Mouse (Mus musculus) liver, embryonic 13.5 days (tissue): ENCODE measurements around the gene Nrn1l. TPM values are rescaled to one million over a fixed set of nuclear protein-coding genes. Genes with fewer than 3 reads are reported as not detected.

Experiments
- ATAC-seq: fragments of 200-750 bp; cut with Nextera tagmentation; 2 replicates; pipeline ENCODE4 v1.8.0; 2017; ENCODE audit warnings: low read depth, mild to moderate bottlenecking, moderate number of reproducible peaks, moderate library complexity
- DNase-seq: peaks from one replicate; pipeline ENCODE4 v3.0.0; 2022
- H3K27ac ChIP-seq: fragments of 300-500 bp; sonication (generic); 2 replicates; pipeline ENCODE4 v1.5.1; 2015; ENCODE audit warnings: moderate library complexity, mild to moderate bottlenecking, inconsistent platforms
- H3K27me3 ChIP-seq: fragments of 300-500 bp; sonication (generic); 2 replicates; pipeline ENCODE4 v1.6.1; 2015; ENCODE audit warnings: mild to moderate bottlenecking, inconsistent platforms
- H3K36me3 ChIP-seq: fragments of 300-500 bp; sonication (generic); 2 replicates; pipeline ENCODE4 v1.6.1; 2015; ENCODE audit warnings: mild to moderate bottlenecking, inconsistent platforms
- H3K4me1 ChIP-seq: fragments of 300-500 bp; sonication (generic); replicated peaks from 2 replicates; pipeline ENCODE4 v1.6.1; 2015; ENCODE audit warnings: inconsistent platforms
- H3K4me2 ChIP-seq: fragments of 300-500 bp; sonication (generic); 2 replicates; pipeline ENCODE4 v1.6.1; 2015; ENCODE audit warnings: inconsistent platforms, mild to moderate bottlenecking, moderate library complexity
- H3K4me3 ChIP-seq: fragments of 300-500 bp; sonication (generic); replicated peaks from 2 replicates; pipeline ENCODE4 v1.5.1; 2015; ENCODE audit warnings: mild to moderate bottlenecking, inconsistent platforms
- H3K9ac ChIP-seq: fragments of 300-500 bp; sonication (generic); 2 replicates; pipeline ENCODE4 v1.6.1; 2015; ENCODE audit warnings: mild to moderate bottlenecking, inconsistent platforms
- H3K9me3 ChIP-seq: fragments of 300-500 bp; sonication (generic); replicated peaks from 2 replicates; pipeline ENCODE4 v1.6.1; 2016; ENCODE audit warnings: inconsistent platforms
- WGBS: fragments of 180-500 bp; shearing (Covaris S2); methylation state at CpG from one replicate; pipeline ENCODE4 v1.1.7; 2015; ENCODE audit not compliant: insufficient replicate concordance; 5-methylcytosine and 5-hydroxymethylcytosine counted together
- polyA plus RNA-seq: library from polyadenylated mRNA; unstranded; fragments of >200 nt; fragmentation: Nextera tagmentation; extraction: Ambion mirVana; gene quantifications from 2 replicates; pipeline ENCODE4 v1.2.1, GENCODE M21; 2015

Nrn1l gene
- polyA plus RNA-seq, 1 experiment from 2014 or later: not detected

GRCm38 (mm10) chr8:105892432-105892831 is 935 bp upstream of the Nrn1l start:
- no peaks in the 10 kb centered on the region for H3K9me3 ChIP-seq
- H3K27me3 ChIP-seq: no peaks in the 10 kb centered on the region
- peaks cover 67% of the 10 kb centered on the region for H3K36me3 ChIP-seq
- H3K4me2 ChIP-seq: no peak overlapping the region
- WGBS: 87% methylated on average over 6 of the region's 6 CpGs
- no peak overlapping the region for H3K27ac ChIP-seq
- no peak overlapping the region for H3K4me3 ChIP-seq
- no peak for DNase-seq
- ATAC-seq: no peak
- H3K4me1 ChIP-seq: peaks cover 8% of the 10 kb centered on the region
- no peak overlapping the region for H3K9ac ChIP-seq

GRCm38 (mm10) chr8:105897801-105898480 is 4.6 kb downstream of the Nrn1l start:
- Histone ChIP-seq H3K4me1 (peaks cover 30% of the 10 kb centered on the region), H3K9me3 (no peaks in the 10 kb centered on the region), H3K9ac (no peak overlapping the region), H3K27me3 (no peaks in the 10 kb centered on the region), H3K36me3 (peaks cover 12% of the 10 kb centered on the region; the same call in 1 of the 2 replicates), H3K4me3 (no peak overlapping the region), H3K27ac (no peak overlapping the region), H3K4me2 (no peak overlapping the region)
- 74% methylated on average over 9 of the region's 9 CpGs for WGBS
- ATAC-seq (no peak), DNase-seq (no peak)

- H3K4me3 ChIP-seq: peak within 1 kb of the TSS; percentile 98
- peaks cover 26% of the 10 kb centered on the region for H3K4me1 ChIP-seq
- DNase-seq (peak; percentile 86), ATAC-seq (peak; percentile 91)
- no peaks in the 10 kb centered on the region for H3K36me3 ChIP-seq
- H3K9ac ChIP-seq: peak within 1 kb of the TSS; percentile 99
- no peaks in the 10 kb centered on the region for H3K27me3 ChIP-seq
- H3K27ac ChIP-seq: peak within 1 kb of the TSS; percentile 94
- peak within 1 kb of the TSS; percentile 90 for H3K4me2 ChIP-seq
- no peaks in the 10 kb centered on the region for H3K9me3 ChIP-seq
- under 1% methylated on average over 68 of the region's 68 CpGs for WGBS
These were observed 7.0 kb downstream of the Nrn1l start, which contains the start of gene Pskh1 for GRCm38 (mm10) chr8:105900180-105900940. Pskh1 (plus strand) TSS chr8:105900441.

GRCm38 (mm10) chr8:105900941-105901616 is 7.7 kb downstream of the Nrn1l start:
- Histone ChIP-seq H3K9me3 (no peaks in the 10 kb centered on the region), H3K36me3 (no peaks in the 10 kb centered on the region), H3K4me1 (peaks cover 26% of the 10 kb centered on the region), H3K27me3 (no peaks in the 10 kb centered on the region), H3K9ac (peak overlapping the region; percentile 99), H3K27ac (peak overlapping the region; percentile 94), H3K4me2 (peak overlapping the region; percentile 90), H3K4me3 (peak overlapping the region; percentile 98)
- 13% methylated on average over 16 of the region's 16 CpGs for WGBS
- ATAC-seq: peak; percentile 64
- DNase-seq: peak; percentile 48

GRCm38 (mm10) chr8:105919390-105919789 is 26.0 kb downstream of the Nrn1l start:
- Histone ChIP-seq H3K9me3 (no peaks in the 10 kb centered on the region), H3K4me2 (no peak overlapping the region), H3K4me1 (0 out of 2 replicates have a peak, but pooled peaks cover 3% of the 10 kb centered on the region), H3K9ac (no peak overlapping the region), H3K36me3 (peaks cover 8% of the 10 kb centered on the region; the same call in 1 of the 2 replicates), H3K27me3 (no peaks in the 10 kb centered on the region), H3K27ac (no peak overlapping the region), H3K4me3 (no peak overlapping the region)
- WGBS: 59% methylated on average over 3 of the region's 3 CpGs
- ATAC-seq: no peak
- DNase-seq: no peak

GRCm38 (mm10) chr8:105925123-105925522 is 31.8 kb downstream of the Nrn1l start:
- no peak for DNase-seq
- H3K27ac ChIP-seq: no peak overlapping the region
- WGBS: 66% methylated on average over 3 of the region's 3 CpGs
- peaks cover 12% of the 10 kb centered on the region for H3K36me3 ChIP-seq
- no peak overlapping the region for H3K9ac ChIP-seq
- no peak overlapping the region for H3K4me2 ChIP-seq
- 0 out of 2 replicates have a peak, but pooled peaks cover 4% of the 10 kb centered on the region for H3K4me1 ChIP-seq
- no peaks in the 10 kb centered on the region for H3K9me3 ChIP-seq
- no peak for ATAC-seq
- H3K4me3 ChIP-seq: no peak overlapping the region
- no peaks in the 10 kb centered on the region for H3K27me3 ChIP-seq

GRCm38 (mm10) chr8:105930602-105931001 is 37.2 kb downstream of the Nrn1l start:
- Histone ChIP-seq H3K27me3 (no peaks in the 10 kb centered on the region), H3K4me2 (no peak overlapping the region), H3K27ac (no peak overlapping the region), H3K36me3 (peaks cover 19% of the 10 kb centered on the region), H3K4me1 (peaks cover 15% of the 10 kb centered on the region), H3K9ac (no peak overlapping the region), H3K4me3 (no peak overlapping the region), H3K9me3 (no peaks in the 10 kb centered on the region)
- DNase-seq (peak; percentile 72), ATAC-seq (peak; percentile 39; the same call in 1 of the 2 replicates)
- WGBS: 21% methylated on average over 8 of the region's 8 CpGs

GRCm38 (mm10) chr8:105931271-105931670 is 37.9 kb downstream of the Nrn1l start:
- Histone ChIP-seq H3K9ac (no peak overlapping the region), H3K27ac (no peak overlapping the region), H3K9me3 (no peaks in the 10 kb centered on the region), H3K27me3 (no peaks in the 10 kb centered on the region), H3K36me3 (peaks cover 19% of the 10 kb centered on the region), H3K4me2 (no peak overlapping the region), H3K4me1 (peaks cover 22% of the 10 kb centered on the region), H3K4me3 (no peak overlapping the region)
- WGBS: 77% methylated on average over 3 of the region's 3 CpGs
- DNase-seq (no peak), ATAC-seq (no peak)

GRCm38 (mm10) chr8:105932525-105932924 is 39.2 kb downstream of the Nrn1l start:
- Histone ChIP-seq H3K4me3 (no peak overlapping the region), H3K4me1 (peaks cover 28% of the 10 kb centered on the region), H3K4me2 (no peak overlapping the region), H3K27me3 (no peaks in the 10 kb centered on the region), H3K36me3 (peaks cover 19% of the 10 kb centered on the region), H3K27ac (no peak overlapping the region), H3K9me3 (no peaks in the 10 kb centered on the region), H3K9ac (no peak overlapping the region)
- 85% methylated on average over 11 of the region's 11 CpGs for WGBS
- DNase-seq (no peak), ATAC-seq (no peak)

- Histone ChIP-seq H3K9ac (peak within 1 kb of the TSS; percentile 19; the same call in 1 of the 2 replicates), H3K4me1 (peaks cover 40% of the 10 kb centered on the region), H3K4me2 (no peak within 1 kb of the TSS), H3K9me3 (no peaks in the 10 kb centered on the region), H3K36me3 (peaks cover 19% of the 10 kb centered on the region), H3K27me3 (no peaks in the 10 kb centered on the region), H3K27ac (0 out of 2 replicates have a peak within 1 kb of the TSS, but pooled peaks have one; percentile 17), H3K4me3 (no peak within 1 kb of the TSS)
- DNase-seq (no peak), ATAC-seq (no peak)
- 86% methylated on average over 2 of the region's 2 CpGs for WGBS
These were observed 40.4 kb downstream of the Nrn1l start, which contains the start of gene Ctrl for GRCm38 (mm10) chr8:105933762-105934161. Ctrl (minus strand) TSS chr8:105933862.

- Histone ChIP-seq H3K4me3 (no peak overlapping the region), H3K9me3 (no peaks in the 10 kb centered on the region), H3K4me1 (peaks cover 42% of the 10 kb centered on the region), H3K4me2 (peak overlapping the region; percentile 94), H3K36me3 (peaks cover 17% of the 10 kb centered on the region), H3K27ac (peak overlapping the region; percentile 78), H3K27me3 (no peaks in the 10 kb centered on the region), H3K9ac (peak overlapping the region; percentile 85)
- DNase-seq (no peak), ATAC-seq (peak; percentile 5)
- 14% methylated on average over 6 of the region's 6 CpGs for WGBS
These were observed 41.7 kb downstream of the Nrn1l start for GRCm38 (mm10) chr8:105935105-105935504.
